Mouse (Mus musculus) heart, postnatal 0 days (tissue): ENCODE data around the gene Il9.

Source experiments
- CTCF ChIP-seq: IDR thresholded peaks from 2 replicates; pipeline ENCODE4 v1.5.1; 2016; ENCODE audit warnings: antibody characterized with exemption, control low read depth, low read depth
- EP300 ChIP-seq: IDR thresholded peaks from 2 replicates; pipeline ENCODE4 v1.6.1; 2016; ENCODE audit warnings: antibody characterized with exemption, low read depth

- TF ChIP-seq CTCF: no peak
- no peak for TF ChIP-seq EP300
Observed at GRCm38 (mm10) chr13:56444996-56445395, 37.0 kb downstream of the Il9 start.
